26 mouse cellular contexts compared by ENCODE assay signal in the genomic region with DNA sequence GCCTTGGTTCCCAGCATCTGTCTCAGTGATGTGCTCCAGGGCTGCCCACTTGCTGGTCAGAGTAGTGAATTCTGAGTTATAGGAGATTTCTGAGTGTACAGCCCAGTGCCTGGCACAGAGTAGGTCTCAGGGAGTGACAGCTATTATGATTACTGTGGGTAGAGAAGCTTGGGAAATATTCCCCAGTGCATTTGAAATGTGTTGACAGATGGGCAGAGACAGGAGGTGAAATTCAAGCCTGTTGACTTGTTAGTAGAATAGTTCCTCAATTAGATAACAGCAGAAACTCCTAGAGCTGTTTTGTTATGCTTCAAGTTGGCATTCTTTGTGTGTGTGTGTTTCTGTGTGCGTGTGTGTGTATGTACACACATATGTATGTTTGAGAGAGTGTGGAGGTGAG.
DNase-seq lines count a peak whose midpoint lies in the region; ATAC-seq and TF ChIP-seq lines count a peak whose summit lies in the region.
"Had no signal": no experiment of that assay in that cellular context is flagged by ENCODE, and none has a peak within 500 bp of the region (broad histone marks: within the 10 kb centered on the region; RNA-seq: fewer than 3 reads in every experiment).

No protein-coding gene starts in this region.

- no peaks in the 10 kb centered on the region for H3K36me3 ChIP-seq in forebrain, embryonic 14.5 days (ENCODE audit: control insufficient read depth, insufficient read depth, low read length)
- H3K36me3 ChIP-seq in forebrain, embryonic 12.5 days (replicated peaks), result no peaks in the 10 kb centered on the region
- H3K36me3 ChIP-seq: embryonic facial prominence, embryonic 12.5 days; forebrain, embryonic 15.5 days; heart, embryonic 12.5 days; heart, embryonic 15.5 days had no signal

- H3K9ac ChIP-seq in forebrain, embryonic 14.5 days (ENCODE audit: low read length), result no peak overlapping the region
- no peak overlapping the region for H3K9ac ChIP-seq in forebrain, embryonic 12.5 days
- H3K9ac ChIP-seq: embryonic facial prominence, embryonic 12.5 days; forebrain, embryonic 15.5 days; heart, embryonic 12.5 days; heart, embryonic 15.5 days; hindbrain, embryonic 14.5 days had no signal

- no peak for TF ChIP-seq POLR2A in brain, embryonic 14.5 days (IDR thresholded peaks at IDR 0.05; ENCODE audit: borderline replicate concordance, extremely low read depth, insufficient read depth, insufficient read length, poor library complexity, severe bottlenecking)

- ATAC-seq in forebrain, embryonic 14.5 days, result no peak
- no peak for ATAC-seq in forebrain, embryonic 12.5 days (ENCODE audit: low FRiP score)
- ATAC-seq: CD4-positive, CD25-positive, alpha-beta regulatory T cell, adult 4 months; forebrain, embryonic 15.5 days; hindbrain, postnatal 0 days; inflammation-experienced regulatory T-cells, adult 6 months; intestine, embryonic 16.5 days had no signal

- H3K4me2 ChIP-seq in forebrain, embryonic 14.5 days (ENCODE audit: low read length), result no peak overlapping the region
- no peak overlapping the region for H3K4me2 ChIP-seq in forebrain, embryonic 12.5 days
- H3K4me2 ChIP-seq: embryonic facial prominence, embryonic 12.5 days; forebrain, embryonic 15.5 days; heart, embryonic 12.5 days; heart, embryonic 15.5 days; hindbrain, embryonic 14.5 days had no signal

- no peaks in the 10 kb centered on the region for H3K9me3 ChIP-seq in forebrain, embryonic 14.5 days (replicated peaks; ENCODE audit: control insufficient read depth, low read length)
- no peaks in the 10 kb centered on the region for H3K9me3 ChIP-seq in forebrain, embryonic 12.5 days
- H3K9me3 ChIP-seq: embryonic facial prominence, embryonic 12.5 days; forebrain, embryonic 15.5 days; heart, embryonic 12.5 days; heart, embryonic 15.5 days had no signal

- H3K4me3 ChIP-seq in forebrain, embryonic 14.5 days (ENCODE audit: low read depth, low read length), result no peak overlapping the region
- no peak overlapping the region for H3K4me3 ChIP-seq in forebrain, embryonic 12.5 days (replicated peaks)
- H3K4me3 ChIP-seq: embryonic facial prominence, embryonic 12.5 days; erythroblast, embryonic 14.5 days; forebrain, embryonic 15.5 days; gastrocnemius, adult 2 months; heart, embryonic 12.5 days; heart, embryonic 15.5 days had no signal

- 92% methylated on average over 1 of the region's 1 CpGs for WGBS in forebrain, embryonic 14.5 days
- 82% methylated on average over 1 of the region's 1 CpGs for WGBS in forebrain, embryonic 12.5 days

- H3K27ac ChIP-seq in forebrain, embryonic 14.5 days (ENCODE audit: low read depth, low read length), result 0 out of 2 replicates have a peak overlapping the region, but pooled peaks have one; percentile 2
- no peak overlapping the region for H3K27ac ChIP-seq in forebrain, embryonic 12.5 days
- H3K27ac ChIP-seq: embryonic facial prominence, embryonic 12.5 days; forebrain, embryonic 15.5 days; gastrocnemius, adult 2 months; heart, embryonic 15.5 days; hindbrain, embryonic 14.5 days; hindbrain, postnatal 0 days had no signal

- 0 out of 2 replicates have a peak, but pooled peaks cover 8% of the 10 kb centered on the region for H3K4me1 ChIP-seq in forebrain, embryonic 14.5 days (ENCODE audit: control insufficient read depth, insufficient read depth, low read length)
- peaks cover 16% of the 10 kb centered on the region for H3K4me1 ChIP-seq in forebrain, embryonic 12.5 days
- H3K4me1 ChIP-seq: embryonic facial prominence, embryonic 12.5 days; heart, embryonic 12.5 days; heart, embryonic 15.5 days had no signal

- H3K27me3 ChIP-seq in forebrain, embryonic 14.5 days (replicated peaks; ENCODE audit: control insufficient read depth, insufficient read depth, low read length), result no peaks in the 10 kb centered on the region
- H3K27me3 ChIP-seq in forebrain, embryonic 12.5 days, result no peaks in the 10 kb centered on the region
- H3K27me3 ChIP-seq: embryonic facial prominence, embryonic 12.5 days; forebrain, embryonic 15.5 days; heart, embryonic 12.5 days; heart, embryonic 15.5 days had no signal

- no peak for DNase-seq in forebrain, embryonic 14.5 days (ENCODE audit: low spot score)
- DNase-seq in layer of hippocampus, adult 18-20 months (ENCODE audit: low spot score in 2 of 2), result peak; percentile 16 to 57
- DNase-seq in layer of hippocampus, postnatal 36 days, result no peak
- peak; percentile 8 for DNase-seq in brain, adult 2 months (ENCODE audit: low read depth, low spot score)
- DNase-seq in brain, embryonic 14.5 days (ENCODE audit: low read depth), result peak; percentile 33
- DNase-seq: adrenal gland, adult 2 months; adrenal gland, postnatal 14 days; cerebellum, adult 18-20 months; cerebellum, adult 9-10 months; cerebellum, postnatal 14 days; gastrocnemius, adult 2 months; gastrocnemius, postnatal 14 days; heart, adult 18-20 months; heart, postnatal 10 days; heart, postnatal 36 days had no signal

- TF ChIP-seq CTCF in brain, embryonic 14.5 days (IDR thresholded peaks at IDR 0.05; ENCODE audit: borderline replicate concordance, extremely low read depth, insufficient read depth, insufficient read length), result no peak

Comparison
In these comparisons a context has a peak if more than half of its experiments do, and no peak if none do; other contexts are left out.
1. DNase-seq: peak in layer of hippocampus, adult 18-20 months (2 of 2), brain, adult 2 months (single experiment) and brain, embryonic 14.5 days (single experiment); none in forebrain, embryonic 14.5 days (single experiment) and layer of hippocampus, postnatal 36 days (0 of 2).